Mouse (Mus musculus) spleen, adult 2 months (tissue): ENCODE data around the gene Ap5b1. TPM values are rescaled to one million over a fixed set of nuclear protein-coding genes. Genes with fewer than 3 reads are reported as not detected.

Experiments
- DNase-seq, 2 experiments: peaks; one replicate each; pipeline versions ENCODE4 v3.0.0 to v3.0.0-alpha.2; 2012 to 2021; ENCODE audit warnings: low spot score in 2 of 2, low read depth in 1 of 2
- H3K27ac ChIP-seq: fragments of 200-500 bp; 2 replicates; pipeline ENCODE4 v1.5.1; 2012; ENCODE audit warnings: low read length, inconsistent platforms; ENCODE audit not compliant: insufficient read depth
- H3K27me3 ChIP-seq: fragments of 200-500 bp; 2 replicates; pipeline ENCODE4 v1.6.1; 2012; ENCODE audit warnings: mild to moderate bottlenecking, moderate library complexity, low read length, inconsistent platforms; ENCODE audit not compliant: control insufficient read depth, insufficient read depth
- H3K36me3 ChIP-seq: fragments of 200-500 bp; 2 replicates; pipeline ENCODE4 v1.6.1; 2012; ENCODE audit warnings: mild to moderate bottlenecking, low read length, inconsistent platforms; ENCODE audit not compliant: control insufficient read depth, insufficient read depth
- H3K4me1 ChIP-seq: fragments of 200-500 bp; 2 replicates; pipeline ENCODE4 v1.6.1; 2011; ENCODE audit warnings: inconsistent platforms; ENCODE audit not compliant: control insufficient read depth, insufficient read depth, insufficient read length
- H3K4me3 ChIP-seq: fragments of 200-500 bp; 2 replicates; pipeline ENCODE4 v1.5.1; 2011; ENCODE audit warnings: mild to moderate bottlenecking, inconsistent platforms; ENCODE audit not compliant: insufficient read depth, insufficient read length; ENCODE audit errors: extremely low read depth
- CTCF ChIP-seq: fragments of 200-500 bp; IDR thresholded peaks from 2 replicates; pipeline ENCODE4 v1.5.1; 2011; ENCODE audit warnings: mild to moderate bottlenecking, inconsistent platforms; ENCODE audit not compliant: insufficient read depth, insufficient read length, insufficient replicate concordance; ENCODE audit errors: extremely low read depth
- POLR2A ChIP-seq: fragments of 200-500 bp; IDR thresholded peaks from 2 replicates; pipeline ENCODE4 v1.6.1; 2011; ENCODE audit warnings: low read depth, low read length, inconsistent platforms
- WGBS: fragments of 180-500 bp; shearing (Covaris S2); methylation state at CpG from one replicate; pipeline ENCODE4 v1.1.7; 2018; 5-methylcytosine and 5-hydroxymethylcytosine counted together
- polyA plus RNA-seq: library from polyadenylated mRNA; depleted of rRNA; stranded (reverse); fragments of >200 nt; gene quantifications from 2 replicates; pipeline ENCODE4 v1.2.3, GENCODE M21; 2012

The Ap5b1 gene
- polyA plus RNA-seq, 1 experiment, result 18.6 TPM

GRCm38 (mm10) chr19:5572331-5573125, 4.7 kb downstream of the Ap5b1 start:
- TF ChIP-seq POLR2A (no peak), CTCF (no peak)
- Histone ChIP-seq H3K27me3 (no peaks in the 10 kb centered on the region), H3K36me3 (peaks cover 21% of the 10 kb centered on the region), H3K4me1 (peaks cover 25% of the 10 kb centered on the region), H3K4me3 (no peak overlapping the region), H3K27ac (peak overlapping the region; percentile 21)
- WGBS, result 52% methylated on average over 19 of the region's 19 CpGs
- DNase-seq, result no peak

DNA sequence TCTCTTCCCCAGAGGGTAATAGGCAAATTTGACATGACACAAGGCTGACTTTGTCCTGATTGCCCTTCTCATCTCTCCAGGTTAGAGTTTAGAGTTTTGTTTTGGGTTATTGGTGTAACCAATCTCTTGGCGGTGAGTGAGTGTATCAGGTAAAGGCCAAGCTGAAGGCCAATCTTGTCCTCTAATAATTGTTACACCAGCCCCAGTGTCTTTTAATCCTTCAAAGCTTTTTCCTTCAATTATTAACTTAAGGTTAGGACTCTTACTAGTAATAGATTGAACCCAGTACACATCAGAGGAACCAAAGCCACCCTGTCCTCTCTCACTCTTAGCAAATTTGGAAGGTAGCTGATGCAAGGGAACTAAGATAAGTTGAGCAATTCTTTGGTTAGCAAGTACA, 7.5 kb downstream of the Ap5b1 start:
- Histone ChIP-seq H3K4me3 (no peak overlapping the region), H3K27me3 (no peaks in the 10 kb centered on the region), H3K36me3 (peaks cover 7% of the 10 kb centered on the region), H3K4me1 (peaks cover 22% of the 10 kb centered on the region; the same call in 1 of the 2 replicates), H3K27ac (no peak overlapping the region)
- TF ChIP-seq POLR2A (no peak), CTCF (no peak)
- 100% methylated on average over 1 of the region's 1 CpGs for WGBS
- DNase-seq, result no peak

DNA sequence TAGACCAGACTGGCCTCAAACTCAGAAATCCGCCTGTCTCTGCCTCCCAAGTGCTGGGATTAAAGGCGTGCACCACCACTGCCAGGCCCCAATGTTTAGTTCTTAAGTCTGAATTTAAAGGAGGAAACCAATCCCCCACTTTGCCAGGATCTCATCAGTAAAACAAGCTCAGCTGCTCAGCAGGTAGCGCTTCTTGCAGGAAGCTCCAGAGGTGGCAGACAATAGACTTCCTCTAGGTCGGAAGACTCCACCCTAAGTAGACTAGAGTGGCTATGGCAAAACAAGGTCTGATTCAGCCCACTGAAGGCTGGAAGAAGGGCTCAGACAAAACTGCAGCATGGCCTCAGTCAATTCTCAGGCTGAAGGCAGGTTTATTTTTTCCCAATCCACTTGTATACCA, 12.1 kb downstream of the Ap5b1 start:
- 87% methylated on average over 4 of the region's 4 CpGs for WGBS
- Histone ChIP-seq H3K27ac (no peak overlapping the region), H3K36me3 (no peaks in the 10 kb centered on the region), H3K27me3 (no peaks in the 10 kb centered on the region), H3K4me3 (no peak overlapping the region), H3K4me1 (no peaks in the 10 kb centered on the region)
- TF ChIP-seq POLR2A (no peak), CTCF (no peak)
- no peak for DNase-seq

DNA sequence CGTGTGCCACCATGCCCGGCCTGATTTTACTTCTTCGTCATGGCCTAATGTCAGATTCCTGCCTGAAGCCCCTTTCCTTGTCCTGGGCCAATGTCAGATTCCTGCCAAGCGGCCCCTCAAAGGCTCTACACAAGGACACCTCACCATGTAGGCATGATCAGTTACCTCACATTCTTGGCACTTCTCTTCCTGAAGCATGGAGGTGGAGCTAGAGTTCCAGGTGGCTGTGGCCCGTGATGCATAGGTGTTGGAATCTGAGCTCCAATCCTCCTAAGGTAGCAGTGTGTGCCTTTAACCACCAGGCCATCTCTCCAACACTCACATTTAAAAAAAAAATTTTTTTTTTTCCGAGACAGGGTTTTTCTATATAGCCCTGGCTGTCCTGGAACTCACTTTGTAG, 13.0 kb downstream of the Ap5b1 start:
- TF ChIP-seq CTCF, result no peak
- no peak for TF ChIP-seq POLR2A
- no peak for DNase-seq
- Histone ChIP-seq H3K36me3 (no peaks in the 10 kb centered on the region), H3K27ac (no peak overlapping the region), H3K4me3 (no peak overlapping the region), H3K4me1 (no peaks in the 10 kb centered on the region), H3K27me3 (no peaks in the 10 kb centered on the region)
- WGBS, result 86% methylated on average over 6 of the region's 6 CpGs

- Histone ChIP-seq H3K36me3 (no peaks in the 10 kb centered on the region), H3K27me3 (no peaks in the 10 kb centered on the region), H3K27ac (no peak overlapping the region), H3K4me3 (no peak overlapping the region), H3K4me1 (no peaks in the 10 kb centered on the region)
- 79% methylated on average over 2 of the region's 2 CpGs for WGBS
- TF ChIP-seq POLR2A, result no peak
- TF ChIP-seq CTCF, result no peak
- DNase-seq, result no peak
Observed at GRCm38 (mm10) chr19:5581995-5582394, 14.2 kb downstream of the Ap5b1 start.

- Histone ChIP-seq H3K4me1 (no peaks in the 10 kb centered on the region), H3K4me3 (no peak overlapping the region), H3K36me3 (no peaks in the 10 kb centered on the region), H3K27me3 (no peaks in the 10 kb centered on the region), H3K27ac (no peak overlapping the region)
- 77% methylated on average over 9 of the region's 9 CpGs for WGBS
- TF ChIP-seq CTCF (no peak), POLR2A (no peak)
- no peak for DNase-seq
Observed at GRCm38 (mm10) chr19:5589159-5589558, 21.3 kb downstream of the Ap5b1 start.

DNA sequence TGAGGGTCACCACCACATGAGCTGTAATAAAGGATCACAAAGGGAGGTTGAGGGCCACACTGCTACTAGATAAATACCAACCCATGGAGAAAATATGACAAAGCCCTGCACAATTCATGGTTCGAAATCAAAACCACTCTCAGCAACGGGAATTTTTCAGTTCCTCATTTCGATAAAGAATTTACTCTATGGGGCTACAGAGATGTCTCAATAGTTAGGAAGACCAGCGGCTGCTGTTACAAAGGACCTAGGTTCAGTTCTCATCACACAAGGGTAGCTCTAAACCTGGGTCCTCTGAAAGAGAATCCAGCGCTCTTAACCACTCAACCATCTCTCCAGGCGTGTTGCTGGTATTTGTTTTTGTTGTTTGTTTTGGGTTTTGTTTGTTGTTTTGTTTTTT, 24.1 kb downstream of the Ap5b1 start:
- Histone ChIP-seq H3K4me3 (no peak overlapping the region), H3K27me3 (no peaks in the 10 kb centered on the region), H3K4me1 (no peaks in the 10 kb centered on the region), H3K36me3 (no peaks in the 10 kb centered on the region), H3K27ac (no peak overlapping the region)
- TF ChIP-seq POLR2A (no peak), CTCF (no peak)
- 39% methylated on average over 6 of the region's 6 CpGs for WGBS
- DNase-seq, result no peak
